Mouse (Mus musculus): ENCODE data around the gene Nt5c2. TPM values are rescaled to one million over a fixed set of nuclear protein-coding genes. Genes with fewer than 3 reads are reported as not detected.

The Nt5c2 gene
- polyA plus RNA-seq, 1 experiment from 2014 or later = 47.4 TPM

GRCm38 (mm10) chr19:46834301-46834700 lies 180.7 kb downstream of the Nt5c2 start:
- no peak overlapping the region for H3K4me2 ChIP-seq (ENCODE audit: low read depth, low read length)
- H3K9ac ChIP-seq (ENCODE audit: low read depth, low read length) = no peak overlapping the region
- no peak overlapping the region for H3K4me3 ChIP-seq (ENCODE audit: low read depth, low read length)
- WGBS (ENCODE audit: insufficient replicate concordance) = 79% methylated on average over 5 of the region's 5 CpGs
- H3K36me3 ChIP-seq (ENCODE audit: control insufficient read depth, insufficient read depth) = no peaks in the 10 kb centered on the region
- ATAC-seq (ENCODE audit: low read depth) = no peak
- no peak overlapping the region for H3K27ac ChIP-seq (ENCODE audit: low read length)
- no peaks in the 10 kb centered on the region for H3K9me3 ChIP-seq (replicated peaks; ENCODE audit: control insufficient read depth, low read length)
- no peaks in the 10 kb centered on the region for H3K27me3 ChIP-seq (ENCODE audit: control insufficient read depth, insufficient read depth, low read depth, low read length)
- no peaks in the 10 kb centered on the region; the same call in 1 of the 2 replicates for H3K4me1 ChIP-seq (ENCODE audit: control insufficient read depth, low read depth, low read length)

Other genes with a start within 250 kb of the Nt5c2 start
- gene Ina, start 455 bp downstream of the Nt5c2 start, polyA plus RNA-seq (2015; fragmentation: Nextera tagmentation; extraction: Ambion mirVana) = 0.06 and 0.09 TPM in 2 replicates
- 5.7 and 5.9 TPM in 2 replicates for gene Pcgf6, start 35.8 kb upstream of the Nt5c2 start, polyA plus RNA-seq (2015; fragmentation: Nextera tagmentation; extraction: Ambion mirVana)
- gene Taf5, start 52.6 kb upstream of the Nt5c2 start, polyA plus RNA-seq (2015; fragmentation: Nextera tagmentation; extraction: Ambion mirVana) = 2.6 and 2.7 TPM in 2 replicates
- 680 and 757 TPM in 2 replicates for gene Usmg5, start 75.5 kb upstream of the Nt5c2 start, polyA plus RNA-seq (2015; fragmentation: Nextera tagmentation; extraction: Ambion mirVana)
- 3.3 and 3.4 TPM in 2 replicates for gene Pdcd11, start 75.6 kb upstream of the Nt5c2 start, polyA plus RNA-seq (2015; fragmentation: Nextera tagmentation; extraction: Ambion mirVana)
- gene Calhm2, start 123.1 kb upstream of the Nt5c2 start, polyA plus RNA-seq (2015; fragmentation: Nextera tagmentation; extraction: Ambion mirVana) = 1.9 and 2.0 TPM in 2 replicates
- not detected in 2 replicates for gene Calhm1, start 129.1 kb upstream of the Nt5c2 start, polyA plus RNA-seq (2015; fragmentation: Nextera tagmentation; extraction: Ambion mirVana)
- gene Calhm3, start 142.6 kb upstream of the Nt5c2 start, polyA plus RNA-seq (2015; fragmentation: Nextera tagmentation; extraction: Ambion mirVana) = not detected in 2 replicates
- gene Neurl1a, start 163.7 kb upstream of the Nt5c2 start, polyA plus RNA-seq (2015; fragmentation: Nextera tagmentation; extraction: Ambion mirVana) = 0.64 and 0.92 TPM in 2 replicates